8 mouse cellular contexts compared by ENCODE assay signal in genomic region chr2:172976661-172977238, GRCm38 (mm10). TPM values are rescaled to one million over a fixed set of nuclear protein-coding genes. Genes with fewer than 3 reads are reported as not detected.
DNase-seq lines count a peak whose midpoint lies in the region; ATAC-seq lines count a peak whose summit lies in the region.

No protein-coding gene starts in this region.

- H3K4me1 ChIP-seq in midbrain, embryonic 12.5 days = peaks cover 20% of the 10 kb centered on the region

- no peaks in the 10 kb centered on the region; the same call in 1 of the 2 replicates for H3K27me3 ChIP-seq in midbrain, embryonic 12.5 days

- peaks cover 6% of the 10 kb centered on the region; the same call in 1 of the 2 replicates for H3K9me3 ChIP-seq in midbrain, embryonic 12.5 days

- DNase-seq in embryo, embryonic 10.5 days (ENCODE audit: low spot score) = peak; percentile 59
- DNase-seq in embryo, embryonic 10 days (ENCODE audit: low spot score) = no peak
- peak; percentile 55 for DNase-seq in A20 (ENCODE audit: low read depth, low spot score)
- DNase-seq in testis, postnatal 10 days (ENCODE audit: low spot score) = no peak
- DNase-seq in adrenal gland, adult 8-10 months = no peak
- no peak for DNase-seq in urinary bladder, adult 18-20 months (ENCODE audit: low spot score in 2 of 2)

- ATAC-seq in granulocyte monocyte progenitor cell, adult 5-6 weeks (replicated peaks; ENCODE audit: poor library complexity, severe bottlenecking) = peak; percentile 51
- no peak for ATAC-seq in midbrain, embryonic 12.5 days (ENCODE audit: low FRiP score, low read depth)

- no peak overlapping the region; the same call in 1 of the 2 replicates for H3K27ac ChIP-seq in midbrain, embryonic 12.5 days (replicated peaks)

- no peak overlapping the region for H3K9ac ChIP-seq in midbrain, embryonic 12.5 days (replicated peaks)

- no peaks in the 10 kb centered on the region for H3K36me3 ChIP-seq in midbrain, embryonic 12.5 days

- H3K4me2 ChIP-seq in midbrain, embryonic 12.5 days (replicated peaks) = peak overlapping the region; percentile 34; the same call in 1 of the 2 replicates

- H3K4me3 ChIP-seq in midbrain, embryonic 12.5 days = no peak overlapping the region

- 25% methylated on average over 7 of the region's 7 CpGs for WGBS in midbrain, embryonic 12.5 days

RNA-seq across cellular contexts. Expression of gene Spo11, which starts 0.8 kb away (rescaled TPM):
- total RNA-seq in granulocyte monocyte progenitor cell, adult 5-6 weeks (2014; fragmentation: Nextera tagmentation) = not detected in 2 replicates
- not detected in 2 replicates for total RNA-seq in granulocyte monocyte progenitor cell, adult 5-6 weeks (2017)
- polyA plus RNA-seq in midbrain, embryonic 12.5 days (2016; fragmentation: Nextera tagmentation; extraction: Ambion mirVana) = 0.59 and 0.82 TPM in 2 replicates
- not detected for total RNA-seq in adrenal gland, adult 8-10 months (2022)

RNA-seq across cellular contexts. Expression of gene Rae1, which starts 23.2 kb away (rescaled TPM):
- 95.2 and 147 TPM in 2 replicates for total RNA-seq in granulocyte monocyte progenitor cell, adult 5-6 weeks (2014; fragmentation: Nextera tagmentation)
- total RNA-seq in granulocyte monocyte progenitor cell, adult 5-6 weeks (2017) = 71.2 and 75.6 TPM in 2 replicates
- 122 and 126 TPM in 2 replicates for polyA plus RNA-seq in midbrain, embryonic 12.5 days (2016; fragmentation: Nextera tagmentation; extraction: Ambion mirVana)
- total RNA-seq in adrenal gland, adult 8-10 months (2022) = 10 to 100 TPM; 67.3 to 77.6 (median 73.4) TPM

RNA-seq across cellular contexts. Expression of gene Bmp7, which starts 36.6 kb away (rescaled TPM):
- total RNA-seq in granulocyte monocyte progenitor cell, adult 5-6 weeks (2014; fragmentation: Nextera tagmentation) = not detected in 2 replicates
- not detected in 2 replicates for total RNA-seq in granulocyte monocyte progenitor cell, adult 5-6 weeks (2017)
- 16.8 and 17.5 TPM in 2 replicates for polyA plus RNA-seq in midbrain, embryonic 12.5 days (2016; fragmentation: Nextera tagmentation; extraction: Ambion mirVana)
- 100 to 1,000 TPM in 2 of 4 experiments, 10 to 100 TPM in 2; 39.9 to 107 (median 72.1) TPM for total RNA-seq in adrenal gland, adult 8-10 months (2022)

RNA-seq across cellular contexts. Expression of gene Rbm38, which starts 43.5 kb away (rescaled TPM):
- 127 and 197 TPM in 2 replicates for total RNA-seq in granulocyte monocyte progenitor cell, adult 5-6 weeks (2014; fragmentation: Nextera tagmentation)
- 38.8 and 60.4 TPM in 2 replicates for total RNA-seq in granulocyte monocyte progenitor cell, adult 5-6 weeks (2017)
- 58.0 and 61.4 TPM in 2 replicates for polyA plus RNA-seq in midbrain, embryonic 12.5 days (2016; fragmentation: Nextera tagmentation; extraction: Ambion mirVana)
- total RNA-seq in adrenal gland, adult 8-10 months (2022) = 10 to 100 TPM; 16.0 to 26.0 (median 21.5) TPM

Comparison
In these comparisons a context has a peak if more than half of its experiments do, and no peak if none do; other contexts are left out.
1. DNase-seq: peak in embryo, embryonic 10.5 days (single experiment) and A20 (single experiment); none in embryo, embryonic 10 days (single experiment), testis, postnatal 10 days (single experiment), adrenal gland, adult 8-10 months (single experiment) and urinary bladder, adult 18-20 months (0 of 2).
2. RNA of gene Bmp7, which starts 36.6 kb away (total RNA-seq): 39.9 to 107 TPM in adrenal gland, adult 8-10 months; not detected in granulocyte monocyte progenitor cell, adult 5-6 weeks; every median in the first group is over 10 times any median in the second.